8 mouse cellular contexts compared by ENCODE assay signal in genomic region chr11:20691000-20691399, GRCm38 (mm10). TPM values are rescaled to one million over a fixed set of nuclear protein-coding genes. Genes with fewer than 3 reads are reported as not detected.
DNase-seq lines count a peak whose midpoint lies in the region; ATAC-seq and TF ChIP-seq lines count a peak whose summit lies in the region.

No protein-coding gene starts in this region.

- no peak overlapping the region for H3K4me2 ChIP-seq in forebrain, embryonic 15.5 days (replicated peaks)
- no peak overlapping the region for H3K4me2 ChIP-seq in hindbrain, embryonic 11.5 days (replicated peaks; ENCODE audit: low read depth, low read length)
- H3K4me2 ChIP-seq in lung, embryonic 16.5 days (ENCODE audit: low read depth, low read length): no peak overlapping the region

- WGBS in forebrain, embryonic 15.5 days: under 1% methylated on average over 4 of the region's 4 CpGs
- WGBS in hindbrain, embryonic 11.5 days: 5% methylated on average over 4 of the region's 4 CpGs
- 10% methylated on average over 4 of the region's 4 CpGs for WGBS in lung, embryonic 16.5 days

- H3K9me3 ChIP-seq in G1E (replicated peaks): no peaks in the 10 kb centered on the region
- H3K9me3 ChIP-seq in forebrain, embryonic 15.5 days: no peaks in the 10 kb centered on the region
- H3K9me3 ChIP-seq in hindbrain, embryonic 11.5 days (ENCODE audit: control insufficient read depth, low read length): no peaks in the 10 kb centered on the region
- no peaks in the 10 kb centered on the region for H3K9me3 ChIP-seq in lung, embryonic 16.5 days (ENCODE audit: control insufficient read depth, low read length)

- H3K4me1 ChIP-seq in G1E (ENCODE audit: insufficient read depth, low read depth, low read length): no peaks in the 10 kb centered on the region
- H3K4me1 ChIP-seq in forebrain, embryonic 15.5 days: no peaks in the 10 kb centered on the region
- no peaks in the 10 kb centered on the region for H3K4me1 ChIP-seq in hindbrain, embryonic 11.5 days (replicated peaks; ENCODE audit: control insufficient read depth, insufficient read depth, low read length)
- no peaks in the 10 kb centered on the region for H3K4me1 ChIP-seq in lung, embryonic 16.5 days (replicated peaks; ENCODE audit: control insufficient read depth, insufficient read depth, low read length)

- H3K36me3 ChIP-seq in G1E (replicated peaks): peaks cover 73% of the 10 kb centered on the region
- peaks cover 7% of the 10 kb centered on the region for H3K36me3 ChIP-seq in forebrain, embryonic 15.5 days
- no peaks in the 10 kb centered on the region for H3K36me3 ChIP-seq in hindbrain, embryonic 11.5 days (ENCODE audit: control insufficient read depth, insufficient read depth, low read length)
- peaks cover 2% of the 10 kb centered on the region for H3K36me3 ChIP-seq in lung, embryonic 16.5 days (ENCODE audit: control insufficient read depth, insufficient read depth, low read length)

- no peak for ATAC-seq in G1E (ENCODE audit: extremely low read depth, insufficient number of reproducible peaks, low FRiP score, poor library complexity, severe bottlenecking)
- 0 out of 2 replicates have a peak, but pooled peaks have one; percentile 72 for ATAC-seq in cerebellum, adult (ENCODE audit: insufficient number of reproducible peaks, low FRiP score, low TSS enrichment)
- ATAC-seq in forebrain, embryonic 15.5 days (replicated peaks): peak; percentile 93
- peak; percentile 67; the same call in 1 of the 2 replicates for ATAC-seq in hindbrain, embryonic 11.5 days (ENCODE audit: low FRiP score)
- peak; percentile 79 for ATAC-seq in lung, embryonic 16.5 days (ENCODE audit: low read depth)

- DNase-seq in G1E (ENCODE audit: low spot score): no peak
- peak; percentile 85 for DNase-seq in hindbrain, embryonic 11.5 days (ENCODE audit: low spot score)
- DNase-seq in layer of hippocampus, adult 8-10 months (ENCODE audit: low spot score in 2 of 2): peak; percentile 44 to 59
- peak; percentile 58 for DNase-seq in ovary, postnatal 14 days (ENCODE audit: low spot score)
- peak; percentile 39 to 74 for DNase-seq in thymus, postnatal 10 days (ENCODE audit: low spot score in 2 of 2)

- no peak overlapping the region for H3K9ac ChIP-seq in forebrain, embryonic 15.5 days (replicated peaks)
- H3K9ac ChIP-seq in hindbrain, embryonic 11.5 days (ENCODE audit: low read depth, low read length): no peak overlapping the region
- H3K9ac ChIP-seq in lung, embryonic 16.5 days (ENCODE audit: low read length): no peak overlapping the region

- H3K27ac ChIP-seq in forebrain, embryonic 15.5 days (replicated peaks): 0 out of 2 replicates have a peak overlapping the region, but pooled peaks have one; percentile 31
- no peak overlapping the region for H3K27ac ChIP-seq in hindbrain, embryonic 11.5 days (ENCODE audit: low read depth, low read length)
- no peak overlapping the region for H3K27ac ChIP-seq in lung, embryonic 16.5 days (ENCODE audit: low read length)

- no peak overlapping the region for H3K4me3 ChIP-seq in G1E (ENCODE audit: low read depth, low read length)
- no peak overlapping the region for H3K4me3 ChIP-seq in forebrain, embryonic 15.5 days
- no peak overlapping the region for H3K4me3 ChIP-seq in hindbrain, embryonic 11.5 days (ENCODE audit: low read depth, low read length)
- H3K4me3 ChIP-seq in lung, embryonic 16.5 days (ENCODE audit: low read length): no peak overlapping the region

- no peaks in the 10 kb centered on the region for H3K27me3 ChIP-seq in G1E (ENCODE audit: insufficient read depth, low read length)
- no peaks in the 10 kb centered on the region for H3K27me3 ChIP-seq in forebrain, embryonic 15.5 days
- no peaks in the 10 kb centered on the region for H3K27me3 ChIP-seq in hindbrain, embryonic 11.5 days (ENCODE audit: control insufficient read depth, insufficient read depth, low read length)
- H3K27me3 ChIP-seq in lung, embryonic 16.5 days (ENCODE audit: control insufficient read depth, insufficient read depth, low read depth, low read length): no peaks in the 10 kb centered on the region

- TF ChIP-seq CTCF in G1E (IDR thresholded peaks at IDR 0.05; ENCODE audit: low read depth, low read length): peak; percentile 82

RNA-seq across cellular contexts. Expression of gene Aftph, which starts 50.4 kb away (rescaled TPM):
- 86.3 and 103 TPM in 2 replicates for total RNA-seq in G1E (2014; fragmentation: Nextera tagmentation)
- 56.9 and 57.5 TPM in 2 replicates for total RNA-seq in G1E (2017)
- polyA plus RNA-seq in G1E (2012): 8.8 and 9.0 TPM in 2 replicates
- polyA plus RNA-seq in forebrain, embryonic 15.5 days (2015; fragmentation: Nextera tagmentation; extraction: Ambion mirVana): 39.8 and 41.9 TPM in 2 replicates
- 29.2 and 31.3 TPM in 2 replicates for polyA plus RNA-seq in hindbrain, embryonic 11.5 days (2014; fragmentation: Nextera tagmentation; extraction: Ambion mirVana)
- 10 to 100 TPM; 78.5 to 92.9 (median 84.3) TPM for total RNA-seq in layer of hippocampus, adult 8-10 months (2022)
- 19.9 and 22.1 TPM in 2 replicates for polyA plus RNA-seq in lung, embryonic 16.5 days (2015; fragmentation: Nextera tagmentation; extraction: Ambion mirVana)
